Mouse (Mus musculus): ENCODE measurements at regions not wholly inside any gene's neighbourhood (a gene's known extent, or its start where the extent isn't known, plus 50 kb on each side); places are given as distances from the start of the nearest gene placed in this dataset.
"Not testable (repeated sequence)": the region's sequence is repeated elsewhere in the genome, so short reads cannot be mapped to it uniquely, and the experiment has no call there.

GRCm38 (mm10) chr8:103690438-103690837 lies 411.0 kb upstream of the Cdh5 start:
- WGBS, result 91% methylated on average over 1 of the region's 1 CpGs
- no peaks in the 10 kb centered on the region for H3K4me1 ChIP-seq (ENCODE audit: insufficient read depth)
- no peak overlapping the region for H3K4me3 ChIP-seq (ENCODE audit: low read depth, low read length)
- no peak overlapping the region for H3K27ac ChIP-seq (ENCODE audit: low read depth, low read length)
- no peaks in the 10 kb centered on the region for H3K27me3 ChIP-seq (ENCODE audit: insufficient read depth, low read length)
- H3K4me2 ChIP-seq (ENCODE audit: low read depth), result no peak overlapping the region
- ATAC-seq (no peak), DNase-seq (no peak)
- no peak for TF ChIP-seq CTCF (IDR thresholded peaks at IDR 0.05; ENCODE audit: low read depth)
- no peak overlapping the region for H3K9ac ChIP-seq
- no peaks in the 10 kb centered on the region for H3K9me3 ChIP-seq (ENCODE audit: low read length)
- H3K36me3 ChIP-seq (ENCODE audit: insufficient read depth), result no peaks in the 10 kb centered on the region

GRCm38 (mm10) chr8:103693531-103693930 lies 407.9 kb upstream of the Cdh5 start:
- H3K4me3 ChIP-seq (ENCODE audit: low read depth, low read length), result no peak overlapping the region
- H3K27me3 ChIP-seq (ENCODE audit: insufficient read depth, low read length), result no peaks in the 10 kb centered on the region
- no peak overlapping the region for H3K4me2 ChIP-seq (ENCODE audit: low read depth)
- H3K4me1 ChIP-seq (ENCODE audit: insufficient read depth), result no peaks in the 10 kb centered on the region
- H3K9ac ChIP-seq, result no peak overlapping the region
- H3K9me3 ChIP-seq (ENCODE audit: low read length), result no peaks in the 10 kb centered on the region
- TF ChIP-seq CTCF (IDR thresholded peaks at IDR 0.05; ENCODE audit: low read depth), result no peak
- DNase-seq (no peak), ATAC-seq (no peak)
- no peaks in the 10 kb centered on the region for H3K36me3 ChIP-seq (ENCODE audit: insufficient read depth)
- H3K27ac ChIP-seq (ENCODE audit: low read depth, low read length), result no peak overlapping the region
- WGBS, result 96% methylated on average over 8 of the region's 8 CpGs

- ATAC-seq, result no peak
- no peak for TF ChIP-seq CTCF (IDR thresholded peaks at IDR 0.05; ENCODE audit: low read depth)
- no peak overlapping the region for H3K9ac ChIP-seq
- no peaks in the 10 kb centered on the region for H3K4me1 ChIP-seq (ENCODE audit: insufficient read depth)
- no peaks in the 10 kb centered on the region for H3K27me3 ChIP-seq (ENCODE audit: insufficient read depth, low read length)
- no peak overlapping the region for H3K4me3 ChIP-seq (ENCODE audit: low read depth, low read length)
- no peak overlapping the region for H3K4me2 ChIP-seq (ENCODE audit: low read depth)
- H3K9me3 ChIP-seq (ENCODE audit: low read length), result no peaks in the 10 kb centered on the region
- no peaks in the 10 kb centered on the region for H3K36me3 ChIP-seq (ENCODE audit: insufficient read depth)
- no peak for DNase-seq
- H3K27ac ChIP-seq (ENCODE audit: low read depth, low read length), result no peak overlapping the region
- 88% methylated on average over 7 of the region's 7 CpGs for WGBS
Observed at GRCm38 (mm10) chr8:103694331-103694891, 407.0 kb upstream of the Cdh5 start.

- 85% methylated on average over 1 of the region's 1 CpGs for WGBS
- no peaks in the 10 kb centered on the region for H3K4me1 ChIP-seq (ENCODE audit: insufficient read depth)
- no peak overlapping the region for H3K4me3 ChIP-seq (ENCODE audit: low read depth, low read length)
- TF ChIP-seq CTCF (IDR thresholded peaks at IDR 0.05; ENCODE audit: low read depth), result no peak
- H3K9ac ChIP-seq, result no peak overlapping the region
- DNase-seq, result no peak
- H3K9me3 ChIP-seq (ENCODE audit: low read length), result no peaks in the 10 kb centered on the region
- ATAC-seq, result no peak
- no peak overlapping the region for H3K27ac ChIP-seq (ENCODE audit: low read depth, low read length)
- no peaks in the 10 kb centered on the region for H3K27me3 ChIP-seq (ENCODE audit: insufficient read depth, low read length)
- H3K36me3 ChIP-seq (ENCODE audit: insufficient read depth), result no peaks in the 10 kb centered on the region
- H3K4me2 ChIP-seq (ENCODE audit: low read depth), result no peak overlapping the region
Observed at GRCm38 (mm10) chr8:103699016-103699520, 402.4 kb upstream of the Cdh5 start.

- Histone ChIP-seq H3K9ac (no peak overlapping the region), H3K9me3 (ENCODE audit: low read length) (0 out of 2 replicates have a peak, but pooled peaks cover 4% of the 10 kb centered on the region), H3K27ac (ENCODE audit: low read depth, low read length) (no peak overlapping the region), H3K36me3 (ENCODE audit: insufficient read depth) (no peaks in the 10 kb centered on the region), H3K4me2 (ENCODE audit: low read depth) (no peak overlapping the region), H3K4me1 (ENCODE audit: insufficient read depth) (no peaks in the 10 kb centered on the region), H3K4me3 (ENCODE audit: low read depth, low read length) (no peak overlapping the region), H3K27me3 (ENCODE audit: insufficient read depth, low read length) (no peaks in the 10 kb centered on the region)
- 79% methylated on average over 2 of the region's 2 CpGs for WGBS
- ATAC-seq (no peak), DNase-seq (no peak)
- no peak for TF ChIP-seq CTCF (IDR thresholded peaks at IDR 0.05; ENCODE audit: low read depth)
Observed at GRCm38 (mm10) chr8:103702236-103702635, 399.2 kb upstream of the Cdh5 start.

GRCm38 (mm10) chr8:103706084-103706483 lies 395.3 kb upstream of the Cdh5 start:
- Histone ChIP-seq H3K4me1 (ENCODE audit: insufficient read depth) (no peaks in the 10 kb centered on the region), H3K9me3 (ENCODE audit: low read length) (0 out of 2 replicates have a peak, but pooled peaks cover 4% of the 10 kb centered on the region), H3K9ac (no peak overlapping the region), H3K4me2 (ENCODE audit: low read depth) (no peak overlapping the region), H3K4me3 (ENCODE audit: low read depth, low read length) (no peak overlapping the region), H3K27me3 (ENCODE audit: insufficient read depth, low read length) (no peaks in the 10 kb centered on the region), H3K36me3 (ENCODE audit: insufficient read depth) (no peaks in the 10 kb centered on the region), H3K27ac (ENCODE audit: low read depth, low read length) (no peak overlapping the region)
- WGBS, result 77% methylated on average over 2 of the region's 2 CpGs
- DNase-seq, result no peak
- TF ChIP-seq CTCF (IDR thresholded peaks at IDR 0.05; ENCODE audit: low read depth), result no peak
- ATAC-seq, result no peak

- H3K4me2 ChIP-seq (ENCODE audit: low read depth); H3K4me1 ChIP-seq (ENCODE audit: insufficient read depth); H3K9ac ChIP-seq; H3K4me3 ChIP-seq (ENCODE audit: low read depth, low read length); H3K27ac ChIP-seq (ENCODE audit: low read depth, low read length); ATAC-seq; H3K36me3 ChIP-seq (ENCODE audit: insufficient read depth); H3K9me3 ChIP-seq (ENCODE audit: low read length); H3K27me3 ChIP-seq (ENCODE audit: insufficient read depth, low read length); DNase-seq: not testable (repeated sequence)
- WGBS, result 86% methylated on average over 7 of the region's 7 CpGs
Observed at GRCm38 (mm10) chr8:103710871-103711270, 390.6 kb upstream of the Cdh5 start.
